Mouse (Mus musculus) B cell, adult 67 days (primary cell): Measurements from ENCODE around the gene Fbxl17. TPM values are rescaled to one million over a fixed set of nuclear protein-coding genes. Genes with fewer than 3 reads are reported as not detected.

Experiments used
- total RNA-seq, 2 experiments: library from RNA; stranded (reverse); gene quantifications; 4 replicates each; pipeline ENCODE4 v1.2.4; 2023

Fbxl17 gene
- total RNA-seq, result 10 to 100 TPM; 27.0 to 38.1 TPM

GRCm38 (mm10) chr17:63499636-63500155 is at the start of gene Fbxl17:
TSS of gene Fbxl17 (minus strand) at chr17:63500017.

